Mouse (Mus musculus): ENCODE results near the gene F3.

GRCm38 (mm10) chr3:121768770-121769169 lies 45.4 kb downstream of the F3 start:
- no peak for TF ChIP-seq MYOG (IDR thresholded peaks at IDR 0.05; ENCODE audit: control insufficient read depth in 1 of 3, insufficient read depth in 1 of 3, insufficient read length in 2 of 3, low read depth in 2 of 3)
- no peak for TF ChIP-seq POLR2AphosphoS2 (IDR thresholded peaks at IDR 0.05; ENCODE audit: insufficient read length, low read depth)
- TF ChIP-seq POLR2A (IDR thresholded peaks at IDR 0.05; ENCODE audit: insufficient read length, low read depth), result no peak
- no peak for TF ChIP-seq MYOD1 (IDR thresholded peaks at IDR 0.05; ENCODE audit: control insufficient read depth in 1 of 3, insufficient read length in 2 of 3, low read depth in 2 of 3)
- TF ChIP-seq CEBPB (IDR thresholded peaks at IDR 0.05; ENCODE audit: insufficient read depth, poor library complexity, severe bottlenecking), result no peak
- TF ChIP-seq E2F4 (IDR thresholded peaks at IDR 0.05; ENCODE audit: insufficient read depth), result no peak
- TF ChIP-seq TCF12 (IDR thresholded peaks at IDR 0.05; ENCODE audit: insufficient read depth, poor library complexity, severe bottlenecking), result no peak
- no peak for TF ChIP-seq MAX (IDR thresholded peaks at IDR 0.05; ENCODE audit: low read depth)
- TF ChIP-seq USF1 (IDR thresholded peaks at IDR 0.05; ENCODE audit: low read depth), result no peak
